Mouse (Mus musculus) kidney, embryonic 16.5 days (tissue): ENCODE results near the gene Camsap1. TPM values are rescaled to one million over a fixed set of nuclear protein-coding genes. Genes with fewer than 3 reads are reported as not detected.

Experiments used
- ATAC-seq: fragments of 200-750 bp; cut with Nextera tagmentation; 2 replicates; pipeline ENCODE4 v1.8.0; 2017; ENCODE audit warnings: moderate TSS enrichment; ENCODE audit not compliant: low FRiP score, low TSS enrichment
- H3K27ac ChIP-seq: fragments of 300-500 bp; sonication (generic); 2 replicates; pipeline ENCODE4 v1.5.1; 2014; ENCODE audit warnings: low read length
- H3K27me3 ChIP-seq: fragments of 300-500 bp; sonication (generic); 2 replicates; pipeline ENCODE4 v1.6.1; 2014; ENCODE audit warnings: low read length, control low read depth, mixed read lengths; ENCODE audit not compliant: insufficient read depth
- H3K36me3 ChIP-seq: fragments of 300-500 bp; sonication (generic); 2 replicates; pipeline ENCODE4 v1.6.1; 2014; ENCODE audit warnings: low read length, control low read depth, mixed read lengths; ENCODE audit not compliant: insufficient read depth
- H3K4me1 ChIP-seq: fragments of 300-500 bp; sonication (generic); 2 replicates; pipeline ENCODE4 v1.6.1; 2014; ENCODE audit warnings: low read length, control low read depth, mixed read lengths; ENCODE audit not compliant: insufficient read depth
- H3K4me2 ChIP-seq: fragments of 300-500 bp; sonication (generic); replicated peaks from 2 replicates; pipeline ENCODE4 v1.6.1; 2014; ENCODE audit warnings: low read depth, low read length
- H3K4me3 ChIP-seq: fragments of 300-500 bp; sonication (generic); 2 replicates; pipeline ENCODE4 v1.5.1; 2014; ENCODE audit warnings: mild to moderate bottlenecking, low read length
- H3K9ac ChIP-seq: fragments of 300-500 bp; sonication (generic); replicated peaks from 2 replicates; pipeline ENCODE4 v1.6.1; 2014; ENCODE audit warnings: low read length
- H3K9me3 ChIP-seq: fragments of 300-500 bp; sonication (generic); 2 replicates; pipeline ENCODE4 v1.6.1; 2016; ENCODE audit warnings: low read length, control low read depth
- WGBS: fragments of 180-500 bp; shearing (Covaris S2); extraction: QIAGEN DNeasy Blood & Tissue Kit; methylation state at CpG from one replicate; pipeline ENCODE4 v1.1.7; 2014; 5-methylcytosine and 5-hydroxymethylcytosine counted together
- polyA plus RNA-seq: library from polyadenylated mRNA; unstranded; fragments of >200 nt; fragmentation: Nextera tagmentation; extraction: Ambion mirVana; gene quantifications from 2 replicates; pipeline ENCODE4 v1.2.1, GENCODE M21; 2015

Camsap1 gene
- polyA plus RNA-seq, 1 experiment from 2014 or later: 9.2 TPM

- peaks cover 52% of the 10 kb centered on the region for H3K4me1 ChIP-seq
- peak overlapping the region; percentile 93 for H3K4me3 ChIP-seq
- H3K27ac ChIP-seq: peak overlapping the region; percentile 82
- H3K4me2 ChIP-seq: peak overlapping the region; percentile 93
- peak; percentile 26 for ATAC-seq
- H3K9ac ChIP-seq: peak overlapping the region; percentile 94
- under 1% methylated on average over 64 of the region's 76 CpGs for WGBS
- no peaks in the 10 kb centered on the region for H3K36me3 ChIP-seq
- no peaks in the 10 kb centered on the region for H3K27me3 ChIP-seq
- H3K9me3 ChIP-seq: no peaks in the 10 kb centered on the region
Measured at GRCm38 (mm10) chr2:25982426-25983091, 523 bp downstream of the Camsap1 start.

GRCm38 (mm10) chr2:25982052-25982425, 1.0 kb downstream of the Camsap1 start:
- H3K4me3 ChIP-seq: peak overlapping the region; percentile 93

GRCm38 (mm10) chr2:25978997-25979396, 4.1 kb downstream of the Camsap1 start:
- 78% methylated on average over 4 of the region's 4 CpGs for WGBS
- no peaks in the 10 kb centered on the region for H3K36me3 ChIP-seq
- H3K27me3 ChIP-seq: no peaks in the 10 kb centered on the region
- no peak for ATAC-seq
- H3K4me1 ChIP-seq: peaks cover 48% of the 10 kb centered on the region
- H3K4me3 ChIP-seq: no peak overlapping the region
- no peak overlapping the region for H3K27ac ChIP-seq
- H3K9ac ChIP-seq: no peak overlapping the region
- H3K4me2 ChIP-seq: no peak overlapping the region
- H3K9me3 ChIP-seq: no peaks in the 10 kb centered on the region

More at GRCm38 (mm10) chr2:25982052-25982425, 1.0 kb downstream of the Camsap1 start:
- ATAC-seq: no peak
- Histone ChIP-seq H3K36me3 (no peaks in the 10 kb centered on the region), H3K4me1 (peaks cover 53% of the 10 kb centered on the region), H3K9ac (peak overlapping the region; percentile 94), H3K27me3 (no peaks in the 10 kb centered on the region), H3K4me2 (peak overlapping the region; percentile 93), H3K27ac (no peak overlapping the region), H3K9me3 (no peaks in the 10 kb centered on the region)
- 0% methylated on average over 16 of the region's 16 CpGs for WGBS

- Histone ChIP-seq H3K4me1 (peaks cover 49% of the 10 kb centered on the region), H3K4me2 (no peak overlapping the region), H3K27ac (no peak overlapping the region), H3K36me3 (0 out of 2 replicates have a peak, but pooled peaks cover 1% of the 10 kb centered on the region), H3K27me3 (no peaks in the 10 kb centered on the region), H3K9me3 (no peaks in the 10 kb centered on the region), H3K9ac (no peak overlapping the region), H3K4me3 (no peak overlapping the region)
- WGBS: 53% methylated on average over 7 of the region's 7 CpGs
- no peak for ATAC-seq
Measured at GRCm38 (mm10) chr2:25977587-25978239, 5.4 kb downstream of the Camsap1 start.

GRCm38 (mm10) chr2:25975141-25975770, 7.8 kb downstream of the Camsap1 start:
- Histone ChIP-seq H3K27ac (no peak overlapping the region), H3K27me3 (no peaks in the 10 kb centered on the region), H3K4me3 (no peak overlapping the region), H3K4me2 (no peak overlapping the region), H3K36me3 (0 out of 2 replicates have a peak, but pooled peaks cover 3% of the 10 kb centered on the region), H3K9ac (no peak overlapping the region), H3K9me3 (no peaks in the 10 kb centered on the region), H3K4me1 (peaks cover 36% of the 10 kb centered on the region)
- 86% methylated on average over 4 of the region's 4 CpGs for WGBS
- no peak for ATAC-seq

- H3K4me3 ChIP-seq: no peak overlapping the region
- 74% methylated on average over 2 of the region's 2 CpGs for WGBS
- peaks cover 11% of the 10 kb centered on the region for H3K4me1 ChIP-seq
- no peak overlapping the region for H3K4me2 ChIP-seq
- peaks cover 12% of the 10 kb centered on the region; the same call in 1 of the 2 replicates for H3K36me3 ChIP-seq
- no peaks in the 10 kb centered on the region for H3K27me3 ChIP-seq
- H3K9me3 ChIP-seq: no peaks in the 10 kb centered on the region
- H3K9ac ChIP-seq: no peak overlapping the region
- H3K27ac ChIP-seq: no peak overlapping the region
- no peak for ATAC-seq
Measured at GRCm38 (mm10) chr2:25970426-25970825, 12.7 kb downstream of the Camsap1 start.

- Histone ChIP-seq H3K36me3 (peaks cover 21% of the 10 kb centered on the region), H3K9ac (no peak overlapping the region), H3K4me2 (no peak overlapping the region), H3K4me3 (no peak overlapping the region), H3K4me1 (peaks cover 11% of the 10 kb centered on the region), H3K9me3 (no peaks in the 10 kb centered on the region), H3K27ac (no peak overlapping the region), H3K27me3 (no peaks in the 10 kb centered on the region)
- 89% methylated on average over 4 of the region's 4 CpGs for WGBS
- no peak for ATAC-seq
Measured at GRCm38 (mm10) chr2:25969319-25969718, 13.8 kb downstream of the Camsap1 start.

GRCm38 (mm10) chr2:25949291-25949690, 33.8 kb downstream of the Camsap1 start:
- Histone ChIP-seq H3K9me3 (no peaks in the 10 kb centered on the region), H3K27me3 (no peaks in the 10 kb centered on the region), H3K27ac (no peak overlapping the region), H3K9ac (no peak overlapping the region), H3K4me1 (no peaks in the 10 kb centered on the region), H3K4me3 (no peak overlapping the region), H3K36me3 (peaks cover 32% of the 10 kb centered on the region), H3K4me2 (no peak overlapping the region)
- 88% methylated on average over 3 of the region's 3 CpGs for WGBS
- no peak for ATAC-seq

GRCm38 (mm10) chr2:25947950-25948349, 35.1 kb downstream of the Camsap1 start:
- Histone ChIP-seq H3K4me3 (no peak overlapping the region), H3K9ac (no peak overlapping the region), H3K4me1 (no peaks in the 10 kb centered on the region), H3K9me3 (no peaks in the 10 kb centered on the region), H3K4me2 (no peak overlapping the region), H3K27me3 (no peaks in the 10 kb centered on the region), H3K36me3 (peaks cover 40% of the 10 kb centered on the region), H3K27ac (no peak overlapping the region)
- ATAC-seq: no peak
- 87% methylated on average over 3 of the region's 3 CpGs for WGBS

GRCm38 (mm10) chr2:25943822-25944221, 39.3 kb downstream of the Camsap1 start:
- no peaks in the 10 kb centered on the region for H3K4me1 ChIP-seq
- H3K27me3 ChIP-seq: no peaks in the 10 kb centered on the region
- no peak for ATAC-seq
- H3K27ac ChIP-seq: no peak overlapping the region
- H3K9me3 ChIP-seq: no peaks in the 10 kb centered on the region
- H3K4me2 ChIP-seq: no peak overlapping the region
- H3K9ac ChIP-seq: no peak overlapping the region
- WGBS: 66% methylated on average over 2 of the region's 2 CpGs
- no peak overlapping the region for H3K4me3 ChIP-seq
- H3K36me3 ChIP-seq: peaks cover 53% of the 10 kb centered on the region
